In the genomic region with DNA sequence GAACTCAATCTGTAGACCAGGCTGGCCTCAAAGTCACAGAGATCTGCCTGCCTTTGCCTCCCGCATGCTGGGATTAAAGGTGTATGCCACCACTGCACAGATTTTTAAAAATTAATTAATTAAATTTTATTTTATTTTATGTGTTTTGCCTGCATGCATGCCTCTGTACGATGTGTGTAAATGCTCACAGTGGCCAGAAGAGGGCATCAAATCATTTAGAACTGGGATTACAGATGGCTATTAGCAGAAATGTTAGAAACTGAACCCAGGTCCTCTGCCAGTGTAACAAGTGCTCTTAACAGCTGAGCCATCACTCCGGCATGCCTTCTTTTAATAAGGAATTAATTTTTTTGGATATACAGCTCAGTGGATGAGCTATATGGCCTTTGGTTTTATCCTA, we compare ENCODE assay signal across 16 mouse cellular contexts. TPM values are rescaled to one million over a fixed set of nuclear protein-coding genes. Genes with fewer than 3 reads are reported as not detected.
DNase-seq lines count a peak whose midpoint lies in the region; ATAC-seq and TF ChIP-seq lines count a peak whose summit lies in the region.
"Had no signal": no experiment of that assay in that cellular context is flagged by ENCODE, and none has a peak within 500 bp of the region (broad histone marks: within the 10 kb centered on the region; RNA-seq: fewer than 3 reads in every experiment).

No protein-coding gene starts in this region.

- no peak overlapping the region for H3K27ac ChIP-seq in intestine, postnatal 0 days (ENCODE audit: low read depth, low read length)
- H3K27ac ChIP-seq in intestine, embryonic 15.5 days: no peak overlapping the region
- H3K27ac ChIP-seq in midbrain, postnatal 0 days (ENCODE audit: low read depth, low read length): no peak overlapping the region
- no peak overlapping the region for H3K27ac ChIP-seq in midbrain, embryonic 15.5 days
- H3K27ac ChIP-seq: limb, embryonic 15.5 days; neural tube, embryonic 12.5 days; stomach, embryonic 15.5 days had no signal

- H3K27me3 ChIP-seq in intestine, postnatal 0 days (replicated peaks; ENCODE audit: control insufficient read depth, insufficient read depth, low read length): no peaks in the 10 kb centered on the region
- no peaks in the 10 kb centered on the region for H3K27me3 ChIP-seq in intestine, embryonic 15.5 days (replicated peaks)
- H3K27me3 ChIP-seq in midbrain, postnatal 0 days (ENCODE audit: insufficient read depth, low read length): no peaks in the 10 kb centered on the region
- no peaks in the 10 kb centered on the region for H3K27me3 ChIP-seq in midbrain, embryonic 15.5 days (replicated peaks)
- no peaks in the 10 kb centered on the region; the same call in 1 of the 2 replicates for H3K27me3 ChIP-seq in splenic B cell, adult 2 months (ENCODE audit: control insufficient read depth, insufficient read depth, low read length, poor library complexity, severe bottlenecking)
- H3K27me3 ChIP-seq: limb, embryonic 15.5 days; neural tube, embryonic 12.5 days; stomach, embryonic 15.5 days had no signal

- DNase-seq in CD4-positive, CD25-positive, alpha-beta regulatory T cell, adult 2 months (ENCODE audit: low read depth, low spot score): peak; percentile 21
- DNase-seq in midbrain, postnatal 0 days (ENCODE audit: low spot score): no peak
- DNase-seq in splenic B cell, adult 2 months (ENCODE audit: low read depth, low spot score): peak; percentile 12
- DNase-seq: gastrocnemius, postnatal 36 days; kidney, adult 18-20 months; layer of hippocampus, postnatal 36 days had no signal

- H3K36me3 ChIP-seq in intestine, postnatal 0 days (ENCODE audit: control insufficient read depth, insufficient read depth): no peaks in the 10 kb centered on the region
- no peaks in the 10 kb centered on the region for H3K36me3 ChIP-seq in intestine, embryonic 15.5 days
- H3K36me3 ChIP-seq in midbrain, postnatal 0 days (ENCODE audit: insufficient read depth, low read length): no peaks in the 10 kb centered on the region
- no peaks in the 10 kb centered on the region for H3K36me3 ChIP-seq in midbrain, embryonic 15.5 days (replicated peaks)
- H3K36me3 ChIP-seq in splenic B cell, adult 2 months (ENCODE audit: control insufficient read depth, insufficient read depth, low read length, poor library complexity, severe bottlenecking): no peaks in the 10 kb centered on the region
- H3K36me3 ChIP-seq: limb, embryonic 15.5 days; neural tube, embryonic 12.5 days; stomach, embryonic 15.5 days had no signal

- WGBS in intestine, postnatal 0 days: 75% methylated on average over 3 of the region's 3 CpGs
- 75% methylated on average over 3 of the region's 3 CpGs for WGBS in intestine, embryonic 15.5 days
- WGBS in midbrain, postnatal 0 days: 68% methylated on average over 3 of the region's 3 CpGs
- WGBS in midbrain, embryonic 15.5 days: 70% methylated on average over 3 of the region's 3 CpGs

- no peak for ATAC-seq in CD4-positive, CD25-positive, alpha-beta regulatory T cell, adult 4 months
- no peak for ATAC-seq in intestine, postnatal 0 days
- no peak for ATAC-seq in intestine, embryonic 15.5 days
- ATAC-seq in midbrain, postnatal 0 days (ENCODE audit: low FRiP score): no peak
- ATAC-seq in midbrain, embryonic 15.5 days (replicated peaks): no peak
- no peak for ATAC-seq in inflammation-experienced regulatory T-cells, adult 6 months

- H3K4me1 ChIP-seq in intestine, postnatal 0 days (replicated peaks; ENCODE audit: control insufficient read depth, insufficient read depth, low read length): no peaks in the 10 kb centered on the region
- no peaks in the 10 kb centered on the region for H3K4me1 ChIP-seq in intestine, embryonic 15.5 days (replicated peaks)
- no peaks in the 10 kb centered on the region for H3K4me1 ChIP-seq in midbrain, postnatal 0 days (ENCODE audit: insufficient read depth, low read length)
- H3K4me1 ChIP-seq in midbrain, embryonic 15.5 days: no peaks in the 10 kb centered on the region
- H3K4me1 ChIP-seq: limb, embryonic 15.5 days; neural tube, embryonic 12.5 days; stomach, embryonic 15.5 days had no signal

- no peak overlapping the region for H3K9ac ChIP-seq in intestine, postnatal 0 days (ENCODE audit: low read depth, low read length)
- no peak overlapping the region for H3K9ac ChIP-seq in intestine, embryonic 15.5 days
- H3K9ac ChIP-seq in midbrain, postnatal 0 days (replicated peaks; ENCODE audit: low read length, poor library complexity, severe bottlenecking): no peak overlapping the region
- H3K9ac ChIP-seq in midbrain, embryonic 15.5 days: no peak overlapping the region
- H3K9ac ChIP-seq: limb, embryonic 15.5 days; neural tube, embryonic 12.5 days; stomach, embryonic 15.5 days had no signal

- no peak overlapping the region for H3K4me3 ChIP-seq in intestine, postnatal 0 days (ENCODE audit: low read depth, low read length)
- H3K4me3 ChIP-seq in intestine, embryonic 15.5 days (replicated peaks): no peak overlapping the region
- no peak overlapping the region for H3K4me3 ChIP-seq in midbrain, postnatal 0 days (ENCODE audit: low read depth, low read length)
- H3K4me3 ChIP-seq in midbrain, embryonic 15.5 days: no peak overlapping the region
- H3K4me3 ChIP-seq: limb, embryonic 15.5 days; neural tube, embryonic 12.5 days; stomach, embryonic 15.5 days had no signal

- TF ChIP-seq CTCF in intestine, postnatal 0 days (IDR thresholded peaks at IDR 0.05; ENCODE audit: low read depth): peak; percentile 52
- peak; percentile 34 for TF ChIP-seq CTCF in midbrain, postnatal 0 days (IDR thresholded peaks at IDR 0.05)

- no peak overlapping the region for H3K4me2 ChIP-seq in intestine, postnatal 0 days (replicated peaks; ENCODE audit: low read depth)
- H3K4me2 ChIP-seq in intestine, embryonic 15.5 days (replicated peaks): no peak overlapping the region
- no peak overlapping the region for H3K4me2 ChIP-seq in midbrain, postnatal 0 days (ENCODE audit: low read depth, low read length, poor library complexity, severe bottlenecking)
- no peak overlapping the region for H3K4me2 ChIP-seq in midbrain, embryonic 15.5 days
- H3K4me2 ChIP-seq: limb, embryonic 15.5 days; neural tube, embryonic 12.5 days; stomach, embryonic 15.5 days had no signal

- H3K9me3 ChIP-seq in intestine, postnatal 0 days (ENCODE audit: control insufficient read depth): no peaks in the 10 kb centered on the region
- no peaks in the 10 kb centered on the region for H3K9me3 ChIP-seq in intestine, embryonic 15.5 days
- 0 out of 2 replicates have a peak, but pooled peaks cover 3% of the 10 kb centered on the region for H3K9me3 ChIP-seq in midbrain, postnatal 0 days (ENCODE audit: low read length)
- H3K9me3 ChIP-seq in midbrain, embryonic 15.5 days: no peaks in the 10 kb centered on the region
- H3K9me3 ChIP-seq: limb, embryonic 15.5 days; neural tube, embryonic 12.5 days; stomach, embryonic 15.5 days had no signal

RNA-seq across cellular contexts. Expression of a gene that starts 43.6 kb away (rescaled TPM):
- polyA plus RNA-seq in CD4-positive, CD25-positive, alpha-beta regulatory T cell, adult 4 months (2017; shearing (Covaris generic)): not detected
- polyA plus RNA-seq in intestine, postnatal 0 days (2015; fragmentation: Nextera tagmentation; extraction: Ambion mirVana): not detected in 2 replicates
- polyA plus RNA-seq in intestine, embryonic 15.5 days (2015; fragmentation: Nextera tagmentation; extraction: Ambion mirVana): 0.60 and 0.72 TPM in 2 replicates
- 2.3 and 22.3 TPM in 2 replicates for total RNA-seq in midbrain, postnatal 0 days (2014; rRNA removed)
- 1.9 and 2.0 TPM in 2 replicates for polyA plus RNA-seq in midbrain, postnatal 0 days (2015; fragmentation: Nextera tagmentation; extraction: Ambion mirVana)
- polyA plus RNA-seq in midbrain, embryonic 15.5 days (2015; fragmentation: Nextera tagmentation; extraction: Ambion mirVana): 1.5 and 1.7 TPM in 2 replicates
- not detected for polyA plus RNA-seq in inflammation-experienced regulatory T-cells, adult 6 months (2017; shearing (Covaris generic))
- total RNA-seq: gastrocnemius, postnatal 36 days; heart, postnatal 10 days; megakaryocyte-erythroid progenitor cell, adult 5-6 weeks had no signal

RNA-seq across cellular contexts. Expression of a gene that starts 59.1 kb away (rescaled TPM):
- 10 to 100 TPM; 45.8 to 50.5 TPM for polyA plus RNA-seq in CD4-positive, CD25-positive, alpha-beta regulatory T cell, adult 4 months (2017; shearing (Covaris generic))
- polyA plus RNA-seq in intestine, postnatal 0 days (2015; fragmentation: Nextera tagmentation; extraction: Ambion mirVana): 13.9 and 16.7 TPM in 2 replicates
- 26.7 and 28.9 TPM in 2 replicates for polyA plus RNA-seq in intestine, embryonic 15.5 days (2015; fragmentation: Nextera tagmentation; extraction: Ambion mirVana)
- total RNA-seq in midbrain, postnatal 0 days (2014; rRNA removed): 34.5 and 41.4 TPM in 2 replicates
- 41.8 and 46.7 TPM in 2 replicates for polyA plus RNA-seq in midbrain, postnatal 0 days (2015; fragmentation: Nextera tagmentation; extraction: Ambion mirVana)
- polyA plus RNA-seq in midbrain, embryonic 15.5 days (2015; fragmentation: Nextera tagmentation; extraction: Ambion mirVana): 48.1 and 48.6 TPM in 2 replicates
- 10 to 100 TPM; 36.0 to 59.7 (median 40.2) TPM for polyA plus RNA-seq in inflammation-experienced regulatory T-cells, adult 6 months (2017; shearing (Covaris generic))
